Mouse (Mus musculus): ENCODE measurements around the gene Tm4sf1. TPM values are rescaled to one million over a fixed set of nuclear protein-coding genes. Genes with fewer than 3 reads are reported as not detected.

The Tm4sf1 gene
- 11.9 and 16.4 TPM in 2 replicates for polyA plus RNA-seq (2016; fragmentation: Nextera tagmentation; extraction: Ambion mirVana)

DNA sequence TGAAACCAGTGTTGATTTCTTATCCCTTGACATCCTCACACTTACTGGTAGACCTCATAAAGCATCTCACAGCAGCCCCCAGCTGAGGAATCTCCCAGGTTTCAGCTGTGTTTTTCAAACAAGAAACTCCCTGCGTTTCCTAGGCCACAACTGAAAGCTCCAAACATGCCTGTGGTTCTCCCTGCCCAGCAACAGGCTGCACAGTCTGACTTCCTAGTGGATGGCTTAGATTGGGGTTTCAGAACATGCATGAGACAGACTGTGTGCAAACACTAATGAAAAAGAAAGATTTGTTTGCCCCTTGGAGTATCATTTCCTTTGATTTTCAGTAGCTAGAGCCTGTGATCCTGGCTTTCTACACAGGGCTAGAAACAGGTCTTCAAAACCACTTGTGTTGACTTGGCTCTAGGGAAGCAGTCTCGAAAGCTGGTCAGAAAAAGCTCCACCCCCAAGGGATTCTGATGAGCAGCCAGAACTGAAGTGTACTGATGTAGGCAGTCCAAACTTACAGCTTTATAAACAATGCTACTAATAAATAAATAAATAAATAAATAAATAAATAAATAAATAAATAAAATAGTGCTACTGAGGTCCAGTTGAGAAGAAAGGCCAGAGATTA lies at the start of gene Tm4sf1:
Gene Tm4sf1, minus strand, starts transcription at position 68 of the 619 bp plus-strand sequence.
- H3K9ac ChIP-seq: no peak within 1 kb of the TSS
- ATAC-seq (ENCODE audit: low FRiP score, low read depth): no peak
- no peak within 1 kb of the TSS for H3K4me3 ChIP-seq
- no peaks in the 10 kb centered on the region for H3K4me1 ChIP-seq
- H3K27ac ChIP-seq: no peak within 1 kb of the TSS
- 69% methylated on average over 2 of the region's 2 CpGs for whole genome bisulfite sequencing
- no peaks in the 10 kb centered on the region for H3K9me3 ChIP-seq
- H3K4me2 ChIP-seq (replicated peaks): no peak within 1 kb of the TSS
- no peaks in the 10 kb centered on the region for H3K27me3 ChIP-seq (replicated peaks)
- H3K36me3 ChIP-seq: no peaks in the 10 kb centered on the region

DNA sequence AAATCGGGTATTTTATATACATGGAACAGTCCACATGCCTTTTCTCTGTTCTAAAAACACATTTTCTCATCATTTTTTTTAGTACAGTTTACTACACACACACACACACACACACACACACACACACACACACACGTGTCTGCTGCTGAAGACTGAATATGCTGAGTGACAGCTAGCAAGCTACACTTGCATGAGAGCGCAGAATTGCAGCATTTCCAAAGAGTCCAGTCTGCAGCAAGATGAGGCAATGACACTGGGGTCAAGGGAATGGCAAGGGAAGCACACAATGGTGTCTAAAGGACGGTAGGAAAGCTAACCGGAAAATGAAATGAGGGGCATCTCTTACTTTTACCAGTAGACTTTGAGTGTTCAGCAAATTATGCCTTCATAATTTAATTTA lies 43.0 kb upstream of the Tm4sf1 start:
- no peak overlapping the region for H3K9ac ChIP-seq
- no peak for ATAC-seq (ENCODE audit: low FRiP score, low read depth)
- H3K4me1 ChIP-seq: no peaks in the 10 kb centered on the region
- no peak overlapping the region for H3K4me2 ChIP-seq (replicated peaks)
- no peak overlapping the region for H3K4me3 ChIP-seq
- no peaks in the 10 kb centered on the region for H3K27me3 ChIP-seq (replicated peaks)
- WGBS: 85% methylated on average over 5 of the region's 5 CpGs
- H3K9me3 ChIP-seq: no peaks in the 10 kb centered on the region
- no peak overlapping the region for H3K27ac ChIP-seq
- no peaks in the 10 kb centered on the region for H3K36me3 ChIP-seq

DNA sequence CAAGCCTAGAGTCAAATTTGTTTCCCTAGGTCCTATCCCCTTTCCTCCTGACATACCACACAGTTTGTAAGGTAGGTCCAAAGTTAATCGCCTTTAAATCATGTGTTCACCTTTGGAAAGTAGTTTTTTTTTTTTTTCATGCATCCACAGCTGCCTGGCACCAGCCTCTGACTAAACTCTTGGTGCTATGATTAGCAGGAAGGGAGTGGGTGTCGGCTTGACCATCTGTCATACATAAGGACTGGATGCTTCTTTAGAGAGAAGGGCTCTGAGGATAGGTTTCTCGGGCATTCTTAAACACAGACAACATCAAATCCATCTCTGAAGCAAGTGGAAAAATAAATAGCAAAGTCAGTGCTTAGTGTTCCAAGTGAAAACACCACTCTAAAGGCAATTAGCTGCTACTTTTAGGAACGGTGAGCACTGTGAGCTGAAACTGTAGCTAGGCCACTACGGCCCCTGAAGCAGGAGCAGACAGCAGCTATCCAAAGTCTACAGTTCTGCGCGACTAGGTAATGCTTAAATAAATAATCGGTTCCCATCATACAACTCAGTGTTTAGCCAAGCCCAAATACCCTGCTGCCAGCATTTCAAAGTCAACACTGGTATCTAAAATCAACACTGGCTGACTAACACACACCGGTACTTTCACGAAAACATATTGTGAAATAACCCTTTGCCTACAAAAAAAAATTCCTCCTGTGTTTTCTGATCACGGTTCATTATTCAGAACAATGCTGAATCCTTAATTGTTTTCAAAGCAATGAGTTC lies 42.2 kb upstream of the Tm4sf1 start:
- no peaks in the 10 kb centered on the region for H3K9me3 ChIP-seq
- WGBS: 84% methylated on average over 11 of the region's 11 CpGs
- H3K4me2 ChIP-seq (replicated peaks): no peak overlapping the region
- H3K36me3 ChIP-seq: no peaks in the 10 kb centered on the region
- no peak overlapping the region for H3K27ac ChIP-seq
- no peaks in the 10 kb centered on the region for H3K4me1 ChIP-seq
- no peak for ATAC-seq (ENCODE audit: low FRiP score, low read depth)
- no peak overlapping the region for H3K9ac ChIP-seq
- no peak overlapping the region for H3K4me3 ChIP-seq
- H3K27me3 ChIP-seq (replicated peaks): no peaks in the 10 kb centered on the region

DNA sequence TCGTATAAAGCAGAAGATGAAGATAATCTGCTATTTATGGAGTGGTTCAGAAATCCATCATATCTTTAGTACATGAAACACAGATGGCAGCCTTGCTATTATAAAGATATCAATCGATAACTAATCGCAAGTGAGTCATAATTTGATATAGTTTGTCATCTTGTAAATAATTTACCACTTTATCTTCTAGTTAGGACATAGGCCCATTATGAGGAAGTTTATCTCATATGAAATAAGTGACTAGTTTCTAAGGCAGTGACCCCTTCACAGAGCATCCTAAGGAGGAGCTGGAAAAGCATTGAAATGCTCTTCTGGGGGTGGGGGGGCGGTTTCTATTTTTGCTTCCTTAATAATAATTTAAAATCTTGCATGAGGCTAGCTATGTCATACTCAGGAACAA lies 41.2 kb upstream of the Tm4sf1 start:
- 91% methylated on average over 4 of the region's 4 CpGs for WGBS

DNA sequence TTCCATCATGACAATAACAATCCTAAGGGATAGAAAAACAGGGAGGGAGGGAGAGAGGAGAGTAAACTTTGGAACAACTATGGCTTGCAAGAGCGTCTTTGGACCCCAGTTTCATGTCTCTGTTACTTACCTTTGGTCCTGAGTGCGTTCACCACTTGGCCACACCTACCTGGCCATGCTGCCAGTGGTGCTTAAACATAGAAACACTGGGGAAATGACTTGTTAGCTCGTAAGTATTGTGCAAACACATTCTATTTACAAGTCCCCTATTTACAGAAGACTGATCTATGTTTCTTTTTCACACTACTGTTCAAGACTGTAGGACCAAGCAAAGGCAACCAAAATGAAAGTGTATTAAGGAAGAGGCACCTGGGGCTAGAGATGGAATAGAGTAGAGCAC lies 39.5 kb upstream of the Tm4sf1 start:
- no peaks in the 10 kb centered on the region for H3K27me3 ChIP-seq (replicated peaks)
- no peak overlapping the region for H3K4me2 ChIP-seq (replicated peaks)
- H3K9me3 ChIP-seq: no peaks in the 10 kb centered on the region
- H3K36me3 ChIP-seq: no peaks in the 10 kb centered on the region
- no peak overlapping the region for H3K27ac ChIP-seq
- H3K4me1 ChIP-seq: no peaks in the 10 kb centered on the region
- ATAC-seq (ENCODE audit: low FRiP score, low read depth): no peak
- 88% methylated on average over 3 of the region's 3 CpGs for WGBS
- no peak overlapping the region for H3K4me3 ChIP-seq
- no peak overlapping the region for H3K9ac ChIP-seq

More for the DNA sequence above, 41.2 kb upstream of the Tm4sf1 start:
- Histone ChIP-seq H3K36me3 (no peaks in the 10 kb centered on the region), H3K27ac (no peak overlapping the region), H3K4me1 (no peaks in the 10 kb centered on the region), H3K4me3 (no peak overlapping the region), H3K9me3 (no peaks in the 10 kb centered on the region), H3K4me2 (replicated peaks) (no peak overlapping the region), H3K9ac (no peak overlapping the region), H3K27me3 (replicated peaks) (no peaks in the 10 kb centered on the region)
- ATAC-seq (ENCODE audit: low FRiP score, low read depth): no peak

DNA sequence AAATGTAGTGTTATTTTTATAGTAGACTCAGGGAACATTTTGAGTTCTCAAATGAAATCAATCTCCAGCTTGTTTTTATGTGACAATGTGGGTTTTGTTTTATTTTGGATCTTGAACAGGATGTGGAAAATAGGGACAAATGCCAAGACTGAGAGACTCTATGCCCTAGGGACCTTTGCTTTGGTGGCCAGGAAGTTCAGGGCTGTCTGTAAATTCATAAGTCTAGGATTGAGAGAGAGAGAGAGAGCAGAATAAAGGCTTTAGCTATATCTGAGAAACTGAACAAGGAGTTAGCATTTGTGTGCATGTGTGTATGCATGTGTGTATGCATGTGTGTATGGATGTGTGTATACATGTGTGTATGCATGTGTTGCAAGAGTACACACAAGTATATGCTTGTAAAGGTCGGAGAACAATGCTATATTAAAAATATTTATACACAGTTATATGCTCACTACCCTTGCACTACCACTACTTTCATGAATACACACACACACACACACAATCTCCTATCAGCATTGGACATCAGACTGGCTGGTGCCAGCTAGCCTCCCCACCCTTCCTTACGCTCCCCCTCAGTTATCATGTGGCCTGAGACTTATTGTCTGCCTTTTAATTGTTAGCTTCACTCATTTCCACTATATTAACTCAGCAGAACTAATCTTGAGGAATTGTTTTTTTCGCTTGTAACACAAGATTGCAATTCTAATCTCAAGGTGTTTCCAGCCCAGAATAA lies 33.5 kb upstream of the Tm4sf1 start:
- Histone ChIP-seq H3K9me3 (no peaks in the 10 kb centered on the region), H3K36me3 (no peaks in the 10 kb centered on the region), H3K9ac (no peak overlapping the region), H3K4me3 (no peak overlapping the region), H3K27me3 (replicated peaks) (no peaks in the 10 kb centered on the region), H3K4me1 (no peaks in the 10 kb centered on the region), H3K27ac (no peak overlapping the region), H3K4me2 (replicated peaks) (no peak overlapping the region)
- WGBS: 82% methylated on average over 3 of the region's 3 CpGs
- ATAC-seq (ENCODE audit: low FRiP score, low read depth): no peak

DNA sequence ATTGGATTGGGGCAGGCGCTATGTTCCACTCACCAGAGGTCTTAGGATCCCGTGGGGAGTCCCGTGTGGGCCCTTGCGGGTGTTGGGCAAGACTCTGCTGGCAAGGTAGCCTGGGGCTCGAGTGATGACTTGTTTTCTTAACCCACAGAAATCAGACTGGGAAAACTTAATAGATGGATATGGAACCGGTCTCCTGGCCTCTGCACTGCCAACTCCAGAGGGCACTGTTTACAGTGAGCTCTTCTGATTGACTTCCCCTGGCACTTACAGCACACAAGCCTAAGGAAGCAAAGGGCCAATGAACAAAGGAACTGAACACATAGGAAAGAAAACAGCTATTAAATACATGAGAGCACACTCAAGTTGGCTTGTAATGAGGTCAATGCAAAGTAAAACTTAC lies 26.2 kb upstream of the Tm4sf1 start:
- H3K9ac ChIP-seq: no peak overlapping the region
- H3K4me2 ChIP-seq (replicated peaks): no peak overlapping the region
- no peaks in the 10 kb centered on the region for H3K9me3 ChIP-seq
- WGBS: 94% methylated on average over 6 of the region's 6 CpGs
- H3K27me3 ChIP-seq (replicated peaks): no peaks in the 10 kb centered on the region
- no peak overlapping the region for H3K4me3 ChIP-seq
- ATAC-seq (ENCODE audit: low FRiP score, low read depth): no peak
- no peaks in the 10 kb centered on the region for H3K4me1 ChIP-seq
- H3K36me3 ChIP-seq: no peaks in the 10 kb centered on the region
- no peak overlapping the region for H3K27ac ChIP-seq

DNA sequence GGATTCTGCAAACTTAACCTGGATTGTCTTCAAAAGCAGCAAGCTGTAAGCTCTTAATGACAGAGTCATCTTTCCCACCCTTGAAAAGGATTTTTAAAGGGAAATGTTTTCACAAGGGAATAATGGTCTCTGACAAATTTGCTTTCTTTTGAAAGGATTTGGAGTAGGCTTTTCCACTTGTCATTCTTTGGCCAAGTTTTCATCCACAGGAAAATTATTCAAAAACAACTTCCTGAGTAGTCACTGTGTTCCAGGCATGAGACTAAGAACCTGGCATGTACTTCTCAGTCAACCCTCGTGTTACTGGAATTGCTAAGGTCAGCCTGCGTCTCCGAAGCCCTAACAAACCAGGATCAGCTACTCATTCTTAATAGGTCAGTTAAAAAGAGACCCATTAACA lies 5.3 kb upstream of the Tm4sf1 start:
- H3K9me3 ChIP-seq: 0 out of 2 replicates have a peak, but pooled peaks cover 2% of the 10 kb centered on the region
- ATAC-seq (ENCODE audit: low FRiP score, low read depth): no peak
- H3K4me1 ChIP-seq: no peaks in the 10 kb centered on the region
- no peak overlapping the region for H3K27ac ChIP-seq
- H3K4me3 ChIP-seq: no peak overlapping the region
- WGBS: 85% methylated on average over 3 of the region's 3 CpGs
- no peaks in the 10 kb centered on the region for H3K36me3 ChIP-seq
- H3K27me3 ChIP-seq (replicated peaks): no peaks in the 10 kb centered on the region
- no peak overlapping the region for H3K9ac ChIP-seq
- no peak overlapping the region for H3K4me2 ChIP-seq (replicated peaks)

DNA sequence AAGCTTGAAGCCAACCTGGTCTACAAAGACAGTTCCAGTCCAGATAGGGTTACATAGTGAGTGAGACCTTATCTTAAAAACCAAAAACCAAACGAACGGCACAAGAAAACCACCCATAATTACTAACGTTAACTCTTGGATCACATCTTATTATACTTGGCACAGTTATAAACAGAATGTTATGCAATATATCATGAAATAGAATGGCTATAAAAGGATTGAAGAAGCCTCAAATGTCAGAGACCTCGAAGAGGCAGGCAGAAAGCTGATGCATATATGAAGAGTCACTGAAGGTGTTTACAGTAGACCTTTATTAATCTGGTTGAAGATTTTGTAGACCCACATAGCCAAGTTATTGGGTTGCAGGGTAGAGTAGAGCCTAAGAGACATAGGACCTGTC lies 3.8 kb upstream of the Tm4sf1 start:
- H3K9ac ChIP-seq: no peak overlapping the region
- 89% methylated on average over 4 of the region's 4 CpGs for WGBS
- H3K4me3 ChIP-seq: no peak overlapping the region
- no peaks in the 10 kb centered on the region for H3K36me3 ChIP-seq
- no peaks in the 10 kb centered on the region for H3K27me3 ChIP-seq (replicated peaks)
- ATAC-seq (ENCODE audit: low FRiP score, low read depth): no peak
- no peak overlapping the region for H3K4me2 ChIP-seq (replicated peaks)
- H3K27ac ChIP-seq: no peak overlapping the region
- H3K4me1 ChIP-seq: no peaks in the 10 kb centered on the region
- 0 out of 2 replicates have a peak, but pooled peaks cover 2% of the 10 kb centered on the region for H3K9me3 ChIP-seq

DNA sequence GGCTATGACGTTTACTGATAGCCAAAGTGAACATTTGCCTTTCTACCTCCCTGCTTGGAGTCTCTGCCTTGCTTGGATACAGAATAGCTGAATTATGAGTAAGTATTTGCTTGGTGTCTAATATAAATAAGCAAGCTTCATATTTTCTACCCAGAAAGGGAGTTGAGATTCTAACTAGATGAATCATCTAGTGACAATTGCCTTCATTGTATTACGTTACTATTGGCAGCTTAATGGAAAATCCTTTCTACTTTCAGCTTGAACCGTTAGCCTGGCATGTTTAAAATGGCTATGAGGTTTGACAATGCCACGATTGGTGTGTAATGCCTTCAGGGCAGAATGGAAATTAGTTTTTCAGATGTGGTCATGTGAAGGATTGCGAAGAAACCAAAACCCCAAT lies 2.7 kb upstream of the Tm4sf1 start:
- 73% methylated on average over 5 of the region's 5 CpGs for WGBS
- H3K9ac ChIP-seq: no peak overlapping the region
- no peaks in the 10 kb centered on the region for H3K27me3 ChIP-seq (replicated peaks)
- no peaks in the 10 kb centered on the region for H3K36me3 ChIP-seq
- no peak overlapping the region for H3K27ac ChIP-seq
- ATAC-seq (ENCODE audit: low FRiP score, low read depth): no peak
- H3K4me1 ChIP-seq: no peaks in the 10 kb centered on the region
- H3K4me3 ChIP-seq: no peak overlapping the region
- H3K9me3 ChIP-seq: 0 out of 2 replicates have a peak, but pooled peaks cover 2% of the 10 kb centered on the region
- H3K4me2 ChIP-seq (replicated peaks): no peak overlapping the region

DNA sequence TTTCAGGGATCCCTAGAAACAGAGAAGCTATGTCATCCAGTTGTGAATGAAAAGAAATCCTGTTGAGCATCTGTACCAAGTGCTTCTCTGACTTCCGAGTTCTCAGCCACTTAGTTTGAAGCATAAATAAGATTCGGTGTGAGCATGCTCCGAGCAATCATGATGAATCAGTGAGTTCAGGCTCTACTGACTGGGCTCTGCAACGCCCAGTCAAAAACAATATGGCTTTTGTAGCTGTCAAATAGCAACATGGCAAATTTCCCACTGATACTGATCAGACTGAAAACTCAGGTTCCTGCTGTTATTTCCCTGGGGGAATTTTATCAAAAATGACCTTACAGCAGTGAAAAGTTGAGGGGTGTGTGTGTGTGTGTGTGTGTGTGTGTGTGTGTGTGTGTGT lies 2.3 kb upstream of the Tm4sf1 start:
- no peaks in the 10 kb centered on the region for H3K27me3 ChIP-seq (replicated peaks)
- no peak overlapping the region for H3K27ac ChIP-seq
- ATAC-seq (ENCODE audit: low FRiP score, low read depth): no peak
- H3K9ac ChIP-seq: no peak overlapping the region
- no peak overlapping the region for H3K4me2 ChIP-seq (replicated peaks)
- H3K36me3 ChIP-seq: no peaks in the 10 kb centered on the region
- 71% methylated on average over 4 of the region's 4 CpGs for WGBS
- no peaks in the 10 kb centered on the region for H3K4me1 ChIP-seq
- no peak overlapping the region for H3K4me3 ChIP-seq
- no peaks in the 10 kb centered on the region for H3K9me3 ChIP-seq

DNA sequence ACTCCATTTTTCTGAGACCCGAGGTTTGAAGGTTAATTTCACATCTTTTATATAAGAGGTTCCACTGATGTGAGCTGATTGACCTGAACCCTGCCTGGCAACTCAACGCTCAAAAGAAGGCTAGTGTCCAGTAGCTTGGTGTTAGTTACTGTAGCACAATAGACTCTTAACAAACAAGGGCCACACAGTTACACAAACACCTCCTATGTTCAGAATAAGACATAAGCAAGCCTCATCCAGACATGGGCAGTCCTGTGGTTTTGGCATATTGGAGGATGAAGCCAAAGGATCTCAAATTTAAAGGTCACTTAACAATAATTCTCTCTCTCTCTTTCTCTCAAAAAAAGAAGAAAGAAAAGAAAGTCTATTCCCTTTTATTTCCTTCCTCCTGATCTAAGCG lies 1.7 kb upstream of the Tm4sf1 start:
- H3K9ac ChIP-seq: no peak overlapping the region
- 73% methylated on average over 3 of the region's 3 CpGs for WGBS
- ATAC-seq (ENCODE audit: low FRiP score, low read depth): no peak
- H3K27me3 ChIP-seq (replicated peaks): no peaks in the 10 kb centered on the region
- H3K4me2 ChIP-seq (replicated peaks): no peak overlapping the region
- no peaks in the 10 kb centered on the region for H3K9me3 ChIP-seq
- H3K36me3 ChIP-seq: no peaks in the 10 kb centered on the region
- H3K27ac ChIP-seq: no peak overlapping the region
- H3K4me1 ChIP-seq: no peaks in the 10 kb centered on the region
- H3K4me3 ChIP-seq: no peak overlapping the region

Measured in neural tube, embryonic 12.5 days (tissue).